ENCODE assay signal across 16 mouse cellular contexts in the genomic region with DNA sequence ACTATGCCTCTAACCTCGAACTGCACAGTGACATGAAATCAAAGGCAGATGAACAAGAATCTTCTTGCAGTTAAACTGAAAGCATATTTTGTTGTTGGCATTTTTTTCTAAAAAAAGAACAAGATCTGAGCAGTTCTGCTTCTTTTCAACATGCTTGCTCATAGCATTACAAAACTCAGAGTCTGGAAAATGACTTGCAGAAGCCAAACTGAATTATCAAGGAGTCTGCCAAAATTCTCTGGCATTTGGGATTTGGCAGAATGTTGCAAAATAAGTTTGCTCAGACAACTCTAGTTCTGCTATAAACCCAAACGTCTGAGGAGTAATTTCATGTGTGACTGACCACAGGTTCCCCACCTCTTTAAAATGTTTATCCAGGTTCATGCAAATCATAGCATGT.
DNase-seq lines count a peak whose midpoint lies in the region; ATAC-seq and TF ChIP-seq lines count a peak whose summit lies in the region.
"Had no signal": no experiment of that assay in that cellular context is flagged by ENCODE, and none has a peak within 500 bp of the region (broad histone marks: within the 10 kb centered on the region; RNA-seq: fewer than 3 reads in every experiment).

No protein-coding gene starts in this region.

- H3K27ac ChIP-seq in forebrain, embryonic 16.5 days (ENCODE audit: low read length) = no peak overlapping the region
- H3K27ac ChIP-seq in forebrain, embryonic 12.5 days = no peak overlapping the region
- H3K27ac ChIP-seq in hindbrain, postnatal 0 days = no peak overlapping the region
- no peak overlapping the region for H3K27ac ChIP-seq in hindbrain, embryonic 12.5 days
- H3K27ac ChIP-seq in intestine, embryonic 15.5 days = no peak overlapping the region
- H3K27ac ChIP-seq: limb, embryonic 12.5 days; lung, embryonic 15.5 days; midbrain, embryonic 13.5 days; neural tube, embryonic 13.5 days had no signal

- peak; percentile 2 for DNase-seq in hindbrain, postnatal 0 days (ENCODE audit: low spot score)
- peak; percentile 6 to 7 for DNase-seq in right cerebral cortex, adult 2 months (ENCODE audit: low spot score in 2 of 2)
- no peak for DNase-seq in right cerebral cortex, postnatal 4 days
- DNase-seq in skeletal muscle tissue, adult 2 months (ENCODE audit: low read depth, low spot score) = peak; percentile 60
- DNase-seq: cerebellum, adult 8-10 months; kidney, postnatal 36 days had no signal

- H3K27me3 ChIP-seq in forebrain, embryonic 16.5 days (replicated peaks; ENCODE audit: control insufficient read depth, insufficient read depth, low read length) = no peaks in the 10 kb centered on the region
- no peaks in the 10 kb centered on the region for H3K27me3 ChIP-seq in forebrain, embryonic 12.5 days
- no peaks in the 10 kb centered on the region for H3K27me3 ChIP-seq in hindbrain, postnatal 0 days (ENCODE audit: insufficient read depth, low read length)
- H3K27me3 ChIP-seq in hindbrain, embryonic 12.5 days = no peaks in the 10 kb centered on the region
- no peaks in the 10 kb centered on the region for H3K27me3 ChIP-seq in intestine, embryonic 15.5 days (replicated peaks)
- H3K27me3 ChIP-seq: limb, embryonic 12.5 days; lung, embryonic 15.5 days; midbrain, embryonic 13.5 days; neural tube, embryonic 13.5 days; Patski had no signal

- H3K4me1 ChIP-seq in forebrain, embryonic 16.5 days (replicated peaks; ENCODE audit: control insufficient read depth, insufficient read depth, low read length) = no peaks in the 10 kb centered on the region
- no peaks in the 10 kb centered on the region for H3K4me1 ChIP-seq in forebrain, embryonic 12.5 days
- H3K4me1 ChIP-seq in hindbrain, postnatal 0 days (ENCODE audit: insufficient read depth, low read length) = no peaks in the 10 kb centered on the region
- no peaks in the 10 kb centered on the region for H3K4me1 ChIP-seq in hindbrain, embryonic 12.5 days
- no peaks in the 10 kb centered on the region for H3K4me1 ChIP-seq in intestine, embryonic 15.5 days (replicated peaks)
- H3K4me1 ChIP-seq: limb, embryonic 12.5 days; lung, embryonic 15.5 days; midbrain, embryonic 13.5 days; neural tube, embryonic 13.5 days had no signal

- no peaks in the 10 kb centered on the region for H3K36me3 ChIP-seq in forebrain, embryonic 16.5 days (ENCODE audit: control insufficient read depth, insufficient read depth)
- H3K36me3 ChIP-seq in forebrain, embryonic 12.5 days (replicated peaks) = no peaks in the 10 kb centered on the region
- no peaks in the 10 kb centered on the region for H3K36me3 ChIP-seq in hindbrain, postnatal 0 days (ENCODE audit: insufficient read depth, low read length)
- no peaks in the 10 kb centered on the region for H3K36me3 ChIP-seq in hindbrain, embryonic 12.5 days
- no peaks in the 10 kb centered on the region for H3K36me3 ChIP-seq in intestine, embryonic 15.5 days
- H3K36me3 ChIP-seq: limb, embryonic 12.5 days; lung, embryonic 15.5 days; midbrain, embryonic 13.5 days; neural tube, embryonic 13.5 days had no signal

- WGBS in forebrain, embryonic 16.5 days = 59% methylated on average over 2 of the region's 2 CpGs
- 68% methylated on average over 2 of the region's 2 CpGs for WGBS in forebrain, embryonic 12.5 days
- WGBS in hindbrain, postnatal 0 days = 50% methylated on average over 2 of the region's 2 CpGs
- 67% methylated on average over 2 of the region's 2 CpGs for WGBS in hindbrain, embryonic 12.5 days
- 37% methylated on average over 2 of the region's 2 CpGs for WGBS in intestine, embryonic 15.5 days

- H3K4me2 ChIP-seq in forebrain, embryonic 16.5 days (ENCODE audit: low read length) = no peak overlapping the region
- H3K4me2 ChIP-seq in forebrain, embryonic 12.5 days = no peak overlapping the region
- no peak overlapping the region for H3K4me2 ChIP-seq in hindbrain, postnatal 0 days (ENCODE audit: low read depth, low read length)
- no peak overlapping the region for H3K4me2 ChIP-seq in hindbrain, embryonic 12.5 days (replicated peaks)
- H3K4me2 ChIP-seq in intestine, embryonic 15.5 days (replicated peaks) = no peak overlapping the region
- H3K4me2 ChIP-seq: limb, embryonic 12.5 days; lung, embryonic 15.5 days; midbrain, embryonic 13.5 days; neural tube, embryonic 13.5 days had no signal

- ATAC-seq in forebrain, embryonic 16.5 days = peak; percentile 61; the same call in 1 of the 2 replicates
- ATAC-seq in forebrain, embryonic 12.5 days (ENCODE audit: low FRiP score) = no peak
- ATAC-seq in hindbrain, postnatal 0 days = no peak
- ATAC-seq in hindbrain, embryonic 12.5 days (ENCODE audit: low FRiP score) = no peak
- no peak for ATAC-seq in intestine, embryonic 15.5 days
- ATAC-seq: CD4-positive, CD25-positive, alpha-beta regulatory T cell, adult 4 months; midbrain, embryonic 13.5 days; Patski had no signal

- H3K4me3 ChIP-seq in forebrain, embryonic 16.5 days (replicated peaks; ENCODE audit: low read length) = no peak overlapping the region
- no peak overlapping the region for H3K4me3 ChIP-seq in forebrain, embryonic 12.5 days (replicated peaks)
- no peak overlapping the region for H3K4me3 ChIP-seq in hindbrain, postnatal 0 days (ENCODE audit: low read length)
- no peak overlapping the region for H3K4me3 ChIP-seq in hindbrain, embryonic 12.5 days
- H3K4me3 ChIP-seq in intestine, embryonic 15.5 days (replicated peaks) = no peak overlapping the region
- H3K4me3 ChIP-seq: limb, embryonic 12.5 days; lung, embryonic 15.5 days; midbrain, embryonic 13.5 days; neural tube, embryonic 13.5 days had no signal

- H3K9ac ChIP-seq in forebrain, embryonic 16.5 days (replicated peaks; ENCODE audit: low read depth, low read length) = no peak overlapping the region
- no peak overlapping the region for H3K9ac ChIP-seq in forebrain, embryonic 12.5 days
- H3K9ac ChIP-seq in hindbrain, postnatal 0 days (replicated peaks; ENCODE audit: low read length) = no peak overlapping the region
- H3K9ac ChIP-seq in hindbrain, embryonic 12.5 days = no peak overlapping the region
- H3K9ac ChIP-seq in intestine, embryonic 15.5 days = no peak overlapping the region
- H3K9ac ChIP-seq: limb, embryonic 12.5 days; lung, embryonic 15.5 days; midbrain, embryonic 13.5 days; neural tube, embryonic 13.5 days had no signal

- no peak for TF ChIP-seq CTCF in hindbrain, postnatal 0 days (IDR thresholded peaks at IDR 0.05; ENCODE audit: low read depth)

- no peaks in the 10 kb centered on the region for H3K9me3 ChIP-seq in forebrain, embryonic 16.5 days (ENCODE audit: control insufficient read depth, low read length)
- no peaks in the 10 kb centered on the region for H3K9me3 ChIP-seq in forebrain, embryonic 12.5 days
- H3K9me3 ChIP-seq in hindbrain, postnatal 0 days (ENCODE audit: low read length) = no peaks in the 10 kb centered on the region
- H3K9me3 ChIP-seq in hindbrain, embryonic 12.5 days (replicated peaks) = no peaks in the 10 kb centered on the region
- H3K9me3 ChIP-seq in intestine, embryonic 15.5 days = no peaks in the 10 kb centered on the region
- H3K9me3 ChIP-seq: limb, embryonic 12.5 days; lung, embryonic 15.5 days; midbrain, embryonic 13.5 days; neural tube, embryonic 13.5 days had no signal
